Mouse (Mus musculus) 416B (cell line): Measurements from ENCODE around the gene 5530401A14Rik.

ENCODE experiments used
- DNase-seq: peaks from one replicate; pipeline ENCODE4 v3.0.0; 2011; ENCODE audit warnings: low read depth

5530401A14Rik gene

DNA sequence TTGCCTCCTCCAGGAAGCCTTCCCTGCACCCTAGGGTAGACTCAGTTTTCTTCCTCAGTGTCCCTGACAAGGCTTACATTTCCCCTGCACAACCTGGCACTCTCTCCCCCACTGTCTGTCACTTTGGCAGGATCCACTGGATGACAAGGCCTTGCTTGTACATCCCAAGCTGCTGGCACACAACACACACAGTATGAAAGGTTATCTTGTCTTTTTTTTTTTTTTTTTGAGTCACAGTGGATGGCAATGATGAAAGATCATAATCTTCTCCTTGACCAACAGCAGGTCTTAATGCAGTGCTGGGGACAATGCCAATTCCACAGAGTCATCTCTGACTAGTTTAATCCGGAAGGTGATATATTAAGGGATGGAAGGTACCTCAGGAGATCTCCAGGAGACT lies 77.0 kb downstream of the 5530401A14Rik start:
- DNase-seq: no peak

DNA sequence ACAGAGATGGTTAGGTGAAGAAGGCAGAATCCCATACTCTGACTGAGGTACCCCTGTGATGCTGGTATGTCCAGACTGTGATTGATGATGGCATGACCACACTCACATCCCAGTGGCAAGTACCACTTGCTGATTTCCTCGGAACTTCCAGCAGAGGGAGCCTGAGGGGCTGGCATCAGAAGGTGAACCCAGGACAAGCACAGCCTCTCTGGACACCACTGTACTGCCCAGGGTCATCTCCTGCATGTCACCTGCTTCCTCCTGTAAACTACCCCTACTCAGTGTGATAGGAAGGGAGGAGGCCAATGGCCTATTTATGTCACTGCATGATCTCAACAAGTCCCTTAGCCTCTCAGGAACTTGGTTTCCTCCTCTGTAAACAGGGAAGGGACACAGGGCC lies 80.5 kb downstream of the 5530401A14Rik start:
- DNase-seq: peak; percentile 38

DNA sequence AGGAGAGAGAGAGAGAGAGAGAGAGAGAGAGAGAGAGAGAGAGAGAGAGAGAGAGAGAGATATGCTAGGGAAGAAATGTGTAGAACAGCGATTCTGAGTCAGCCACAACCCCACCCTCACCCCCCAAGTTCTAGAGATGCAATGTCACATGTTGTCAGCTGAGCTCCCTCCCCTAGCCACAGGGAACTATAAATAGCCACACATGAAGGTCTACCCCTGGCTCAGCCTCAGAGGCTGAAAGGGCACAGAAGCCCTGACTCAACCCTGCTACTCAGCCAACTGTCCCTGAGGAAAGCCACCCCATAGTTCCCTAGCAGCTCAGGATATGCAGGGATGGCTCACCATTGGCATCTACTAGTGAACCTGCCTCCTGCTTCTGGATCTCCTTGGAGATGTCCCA lies 81.7 kb downstream of the 5530401A14Rik start:
- peak; percentile 12 for DNase-seq
